Mouse (Mus musculus) hindbrain, embryonic 15.5 days (tissue): ENCODE results near the gene Acsm3. TPM values are rescaled to one million over a fixed set of nuclear protein-coding genes. Genes with fewer than 3 reads are reported as not detected.

Experiments
- ATAC-seq: fragments of 200-750 bp; cut with Nextera tagmentation; 2 replicates; pipeline ENCODE4 v1.8.0; 2017; ENCODE audit warnings: low read depth, moderate number of reproducible peaks, moderate TSS enrichment; ENCODE audit not compliant: low FRiP score
- H3K27ac ChIP-seq: fragments of 300-500 bp; sonication (generic); replicated peaks from 2 replicates; pipeline ENCODE4 v1.5.1; 2015; ENCODE audit warnings: mild to moderate bottlenecking, inconsistent platforms
- H3K27me3 ChIP-seq: fragments of 300-500 bp; sonication (generic); 2 replicates; pipeline ENCODE4 v1.6.1; 2015; ENCODE audit warnings: control low read depth, inconsistent platforms
- H3K36me3 ChIP-seq: fragments of 300-500 bp; sonication (generic); 2 replicates; pipeline ENCODE4 v1.6.1; 2015; ENCODE audit warnings: control low read depth, inconsistent platforms
- H3K4me1 ChIP-seq: fragments of 300-500 bp; sonication (generic); replicated peaks from 2 replicates; pipeline ENCODE4 v1.6.1; 2015; ENCODE audit warnings: control low read depth, inconsistent platforms
- H3K4me2 ChIP-seq: fragments of 300-500 bp; sonication (generic); 2 replicates; pipeline ENCODE4 v1.6.1; 2015; ENCODE audit warnings: moderate library complexity, mild to moderate bottlenecking, inconsistent platforms
- H3K4me3 ChIP-seq: fragments of 300-500 bp; sonication (generic); 2 replicates; pipeline ENCODE4 v1.5.1; 2015; ENCODE audit warnings: mild to moderate bottlenecking, inconsistent platforms
- H3K9ac ChIP-seq: fragments of 300-500 bp; sonication (generic); 2 replicates; pipeline ENCODE4 v1.6.1; 2015; ENCODE audit warnings: inconsistent platforms
- H3K9me3 ChIP-seq: fragments of 300-500 bp; sonication (generic); 2 replicates; pipeline ENCODE4 v1.6.1; 2016; ENCODE audit warnings: control low read depth, inconsistent platforms
- WGBS: fragments of 180-500 bp; shearing (Covaris S2); methylation state at CpG from one replicate; pipeline ENCODE4 v1.1.7; 2015; 5-methylcytosine and 5-hydroxymethylcytosine counted together
- polyA plus RNA-seq: library from polyadenylated mRNA; unstranded; fragments of >200 nt; fragmentation: Nextera tagmentation; extraction: Ambion mirVana; gene quantifications from 2 replicates; pipeline ENCODE4 v1.2.1, GENCODE M21; 2015

The Acsm3 gene
- polyA plus RNA-seq, 1 experiment from 2014 or later, result not detected

GRCm38 (mm10) chr7:119753696-119754095, 7.0 kb upstream of the Acsm3 start:
- Histone ChIP-seq H3K36me3 (no peaks in the 10 kb centered on the region), H3K9ac (no peak overlapping the region), H3K27ac (no peak overlapping the region), H3K4me1 (no peaks in the 10 kb centered on the region), H3K27me3 (no peaks in the 10 kb centered on the region), H3K4me3 (no peak overlapping the region), H3K4me2 (no peak overlapping the region), H3K9me3 (no peaks in the 10 kb centered on the region)
- 89% methylated on average over 1 of the region's 1 CpGs for WGBS
- ATAC-seq, result no peak

DNA sequence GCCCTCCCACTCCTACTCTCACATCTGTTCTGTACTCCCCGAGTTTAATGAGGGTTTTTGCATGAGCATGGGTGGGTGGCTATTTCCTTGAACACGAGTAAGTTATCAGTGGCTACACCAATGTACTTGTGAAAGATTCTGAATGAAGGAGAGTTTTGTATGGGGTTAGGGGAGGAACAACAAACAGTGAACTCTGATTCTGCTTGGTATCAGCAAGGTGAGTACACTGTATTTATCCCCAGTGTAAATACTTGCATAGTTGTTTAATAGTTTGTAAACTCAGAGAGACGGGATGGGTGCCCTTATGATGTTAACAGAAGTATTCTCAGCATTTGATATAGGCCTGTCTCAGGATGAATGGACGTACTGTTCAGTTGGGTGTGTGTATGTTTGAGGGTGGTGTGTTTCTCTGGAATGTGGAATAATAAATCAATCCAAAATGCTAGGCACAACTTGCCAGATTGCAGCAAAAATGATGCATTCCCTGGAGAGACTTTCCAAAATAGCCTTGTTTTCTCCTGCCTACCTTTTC, 1.5 kb downstream of the Acsm3 start:
- Histone ChIP-seq H3K9ac (no peak overlapping the region), H3K4me2 (no peak overlapping the region), H3K27ac (no peak overlapping the region), H3K4me1 (no peaks in the 10 kb centered on the region), H3K36me3 (no peaks in the 10 kb centered on the region), H3K4me3 (no peak overlapping the region), H3K9me3 (no peaks in the 10 kb centered on the region), H3K27me3 (no peaks in the 10 kb centered on the region)
- ATAC-seq, result no peak
- 75% methylated on average over 4 of the region's 4 CpGs for WGBS

DNA sequence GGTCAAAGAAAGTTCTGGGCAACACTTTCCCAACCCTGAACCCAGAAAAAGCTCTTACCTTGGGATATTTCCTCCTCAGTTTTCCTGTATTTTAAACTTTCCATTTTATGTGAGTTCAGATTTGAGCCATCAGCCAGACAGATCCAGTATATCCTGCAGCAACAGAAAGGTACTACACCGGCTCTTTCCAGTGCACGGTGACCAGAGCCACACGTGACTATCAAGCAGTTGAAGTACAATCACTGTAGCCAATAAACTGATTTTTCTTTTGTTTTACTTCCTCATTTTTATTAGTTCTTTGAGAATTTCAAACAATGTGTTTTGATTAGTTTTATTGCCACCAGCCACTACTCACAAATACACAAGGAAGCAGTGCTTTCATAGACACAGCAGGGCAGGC, 3.7 kb downstream of the Acsm3 start:
- no peak overlapping the region for H3K4me3 ChIP-seq
- no peaks in the 10 kb centered on the region for H3K27me3 ChIP-seq
- no peak overlapping the region for H3K4me2 ChIP-seq
- no peaks in the 10 kb centered on the region for H3K9me3 ChIP-seq
- H3K36me3 ChIP-seq, result no peaks in the 10 kb centered on the region
- no peak overlapping the region for H3K9ac ChIP-seq
- no peak for ATAC-seq
- no peak overlapping the region for H3K27ac ChIP-seq
- WGBS, result 95% methylated on average over 3 of the region's 3 CpGs
- H3K4me1 ChIP-seq, result no peaks in the 10 kb centered on the region

DNA sequence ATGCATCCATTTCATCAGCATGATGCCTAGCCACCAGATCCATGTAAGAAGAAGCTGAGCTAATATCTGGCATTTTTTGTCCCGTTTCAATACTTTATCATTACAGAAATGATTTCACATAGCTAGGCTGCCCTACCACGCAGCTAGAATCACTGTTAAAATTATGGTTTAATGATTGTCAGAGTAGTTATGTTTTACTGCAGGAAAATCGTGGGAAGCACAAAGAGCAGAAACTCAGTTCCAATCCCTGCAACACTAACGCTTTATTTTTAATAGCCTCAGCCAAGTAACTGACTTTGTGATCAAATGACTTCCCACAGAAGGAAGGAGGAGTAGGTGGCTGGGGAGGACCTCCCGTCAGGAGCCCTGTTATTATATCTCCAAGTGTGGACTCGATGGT, 6.3 kb downstream of the Acsm3 start:
- Histone ChIP-seq H3K4me2 (no peak overlapping the region), H3K9me3 (no peaks in the 10 kb centered on the region), H3K27me3 (no peaks in the 10 kb centered on the region), H3K9ac (no peak overlapping the region), H3K4me3 (no peak overlapping the region), H3K27ac (no peak overlapping the region), H3K36me3 (no peaks in the 10 kb centered on the region), H3K4me1 (no peaks in the 10 kb centered on the region)
- WGBS, result 90% methylated on average over 6 of the region's 6 CpGs
- ATAC-seq, result no peak

DNA sequence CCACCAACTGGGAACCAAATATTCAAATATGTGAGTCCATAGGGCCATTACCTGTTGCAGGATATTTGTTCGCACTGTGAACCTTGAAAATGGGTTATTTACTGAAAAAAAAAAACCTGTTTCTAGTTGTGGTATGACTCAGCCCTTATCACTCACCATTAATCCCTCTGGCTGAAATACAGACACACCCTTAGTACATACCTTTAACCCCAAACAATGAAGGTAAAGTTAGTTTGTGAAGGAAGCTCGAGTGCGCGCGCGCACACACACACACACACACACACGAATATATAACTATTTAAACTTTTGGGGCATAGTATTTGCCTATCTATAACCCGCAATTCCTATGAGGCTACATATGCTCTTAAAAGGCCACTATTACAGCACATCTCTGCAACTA, 9.2 kb downstream of the Acsm3 start:
- 95% methylated on average over 8 of the region's 8 CpGs for WGBS
- Histone ChIP-seq H3K4me3 (no peak overlapping the region), H3K9ac (no peak overlapping the region), H3K4me1 (no peaks in the 10 kb centered on the region), H3K27me3 (no peaks in the 10 kb centered on the region), H3K9me3 (no peaks in the 10 kb centered on the region), H3K36me3 (no peaks in the 10 kb centered on the region), H3K4me2 (no peak overlapping the region), H3K27ac (no peak overlapping the region)
- no peak for ATAC-seq

DNA sequence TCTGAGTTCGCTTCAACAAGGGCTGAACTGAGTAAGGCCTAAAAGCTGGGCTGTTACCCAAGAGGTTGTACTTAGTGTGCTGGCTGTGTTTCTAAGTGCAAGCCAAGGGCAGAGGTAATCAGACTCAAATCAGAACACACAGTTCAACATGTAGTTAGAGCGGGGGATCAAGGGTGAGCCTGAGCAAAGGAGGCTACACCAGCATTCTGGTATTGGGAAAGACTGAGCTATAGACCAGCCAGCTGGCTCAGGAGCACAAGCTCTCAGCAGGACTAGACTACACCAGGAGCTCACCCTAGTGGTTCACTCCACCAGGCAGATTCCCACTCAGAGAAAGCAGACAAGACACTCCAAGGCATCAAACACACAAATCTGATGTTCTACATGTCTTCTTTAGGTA, 22.7 kb downstream of the Acsm3 start:
- Histone ChIP-seq H3K27me3 (no peaks in the 10 kb centered on the region), H3K4me2 (no peak overlapping the region), H3K9ac (no peak overlapping the region), H3K9me3 (no peaks in the 10 kb centered on the region), H3K4me1 (no peaks in the 10 kb centered on the region), H3K4me3 (no peak overlapping the region), H3K36me3 (peaks cover 39% of the 10 kb centered on the region), H3K27ac (no peak overlapping the region)
- 91% methylated on average over 2 of the region's 2 CpGs for WGBS
- no peak for ATAC-seq

GRCm38 (mm10) chr7:119784908-119785307, 24.2 kb downstream of the Acsm3 start:
- ATAC-seq, result no peak
- Histone ChIP-seq H3K4me3 (no peak overlapping the region), H3K36me3 (peaks cover 48% of the 10 kb centered on the region), H3K27me3 (no peaks in the 10 kb centered on the region), H3K9me3 (no peaks in the 10 kb centered on the region), H3K4me1 (no peaks in the 10 kb centered on the region), H3K9ac (no peak overlapping the region), H3K4me2 (no peak overlapping the region), H3K27ac (no peak overlapping the region)
- WGBS, result over 99% methylated on average over 5 of the region's 5 CpGs

GRCm38 (mm10) chr7:119789024-119789423, 28.3 kb downstream of the Acsm3 start:
- no peak for ATAC-seq

DNA sequence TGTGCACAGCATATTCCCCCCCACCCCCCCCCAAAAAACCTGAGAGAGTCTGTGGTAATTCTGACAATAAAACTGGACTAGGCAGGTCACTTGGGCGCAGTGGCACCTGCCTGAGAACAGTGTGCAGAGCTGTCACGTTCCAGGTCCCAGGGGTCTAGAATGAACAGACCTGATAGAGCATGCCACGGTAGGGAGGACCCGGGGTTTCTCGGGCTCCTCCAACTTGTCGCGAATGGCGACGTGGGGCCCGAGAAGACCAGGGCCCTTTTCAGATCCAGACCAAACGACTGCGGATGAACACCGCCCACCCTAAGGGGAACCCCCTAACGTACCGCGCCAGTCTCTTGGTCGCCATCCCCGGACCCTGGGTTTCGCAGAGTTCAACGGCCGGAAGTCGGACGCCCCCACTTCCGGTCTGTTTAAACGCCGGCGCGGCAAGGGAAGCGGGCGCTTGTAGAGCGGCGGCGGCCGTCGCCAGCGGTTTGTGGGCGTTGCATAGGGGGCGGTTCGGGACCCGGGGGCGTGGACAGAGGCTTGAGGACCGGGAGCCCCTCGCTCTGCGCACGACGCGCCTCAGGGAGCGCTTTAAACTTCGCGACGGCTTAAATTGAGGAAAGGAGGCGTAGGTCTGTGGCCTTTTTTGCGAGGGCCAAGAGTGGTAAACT, 33.0 kb downstream of the Acsm3 start, which contains the start of the genes Rexo5 and Eri2:
Rexo5 (plus strand) TSS at position 421 of the 665 bp plus-strand sequence.
Eri2 (minus strand) TSS at position 473 of the 665 bp plus-strand sequence.
- H3K36me3 ChIP-seq, result peaks cover 13% of the 10 kb centered on the region
- WGBS, result under 1% methylated on average over 53 of the region's 53 CpGs
- H3K9ac ChIP-seq, result peak within 1 kb of the TSS; percentile 85
- H3K27ac ChIP-seq, result peak within 1 kb of the TSS; percentile 77
- peaks cover 16% of the 10 kb centered on the region for H3K4me1 ChIP-seq
- ATAC-seq, result peak; percentile 99
- no peaks in the 10 kb centered on the region for H3K9me3 ChIP-seq
- peak within 1 kb of the TSS; percentile 92 for H3K4me3 ChIP-seq
- no peaks in the 10 kb centered on the region for H3K27me3 ChIP-seq
- H3K4me2 ChIP-seq, result peak within 1 kb of the TSS; percentile 97

More at GRCm38 (mm10) chr7:119789024-119789423, 28.3 kb downstream of the Acsm3 start:
- H3K27me3 ChIP-seq, result no peaks in the 10 kb centered on the region
- peaks cover 9% of the 10 kb centered on the region for H3K4me1 ChIP-seq
- H3K4me2 ChIP-seq, result no peak overlapping the region
- peaks cover 43% of the 10 kb centered on the region for H3K36me3 ChIP-seq
- H3K9me3 ChIP-seq, result no peaks in the 10 kb centered on the region
- H3K27ac ChIP-seq, result no peak overlapping the region
- no peak overlapping the region for H3K9ac ChIP-seq
- 86% methylated on average over 3 of the region's 3 CpGs for WGBS
- H3K4me3 ChIP-seq, result no peak overlapping the region

GRCm38 (mm10) chr7:119794251-119794638, 33.5 kb downstream of the Acsm3 start:
- peaks cover 16% of the 10 kb centered on the region for H3K4me1 ChIP-seq
- no peak for ATAC-seq
- no peaks in the 10 kb centered on the region for H3K9me3 ChIP-seq
- no peaks in the 10 kb centered on the region for H3K27me3 ChIP-seq
- peak overlapping the region; percentile 92 for H3K4me3 ChIP-seq
- H3K9ac ChIP-seq, result peak overlapping the region; percentile 85
- peaks cover 10% of the 10 kb centered on the region for H3K36me3 ChIP-seq
- peak overlapping the region; percentile 77 for H3K27ac ChIP-seq
- under 1% methylated on average over 21 of the region's 21 CpGs for WGBS
- peak overlapping the region; percentile 97 for H3K4me2 ChIP-seq

- Histone ChIP-seq H3K4me1 (peaks cover 16% of the 10 kb centered on the region), H3K9ac (no peak overlapping the region), H3K9me3 (no peaks in the 10 kb centered on the region), H3K27ac (no peak overlapping the region), H3K27me3 (no peaks in the 10 kb centered on the region), H3K36me3 (0 out of 2 replicates have a peak, but pooled peaks cover 4% of the 10 kb centered on the region), H3K4me2 (peak overlapping the region; percentile 27; the same call in 1 of the 2 replicates), H3K4me3 (no peak overlapping the region)
- no peak for ATAC-seq
Measured at GRCm38 (mm10) chr7:119795311-119795710, 34.6 kb downstream of the Acsm3 start.

DNA sequence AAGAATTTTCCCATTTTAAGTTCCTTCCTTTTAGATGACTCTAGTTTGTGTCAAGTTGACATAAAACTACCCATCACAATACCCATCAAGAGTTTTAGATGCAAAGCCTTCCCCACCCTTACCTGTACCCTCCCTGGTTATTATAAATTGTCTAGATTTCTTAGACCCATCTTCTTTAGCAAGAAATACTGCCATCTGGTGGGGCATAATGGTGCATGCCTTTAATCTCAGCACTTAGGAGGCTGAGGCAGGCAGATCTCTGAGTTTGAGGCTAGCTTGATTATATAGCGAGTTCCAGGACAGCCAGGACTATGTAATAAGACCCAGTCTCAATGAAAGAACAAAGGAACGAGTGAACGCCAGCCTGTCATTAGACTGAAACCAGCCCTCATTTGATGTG, 39.8 kb downstream of the Acsm3 start:
- Histone ChIP-seq H3K9me3 (no peaks in the 10 kb centered on the region), H3K27ac (no peak overlapping the region), H3K4me2 (no peak overlapping the region), H3K36me3 (no peaks in the 10 kb centered on the region), H3K4me1 (no peaks in the 10 kb centered on the region), H3K27me3 (no peaks in the 10 kb centered on the region), H3K4me3 (no peak overlapping the region), H3K9ac (no peak overlapping the region)
- ATAC-seq, result no peak
- 93% methylated on average over 3 of the region's 3 CpGs for WGBS
